Mouse (Mus musculus): ENCODE measurements around the gene Stxbp1. TPM values are rescaled to one million over a fixed set of nuclear protein-coding genes. Genes with fewer than 3 reads are reported as not detected.

Gene Stxbp1
- polyA plus RNA-seq, 1 experiment from 2014 or later, result 19.3 TPM

DNA sequence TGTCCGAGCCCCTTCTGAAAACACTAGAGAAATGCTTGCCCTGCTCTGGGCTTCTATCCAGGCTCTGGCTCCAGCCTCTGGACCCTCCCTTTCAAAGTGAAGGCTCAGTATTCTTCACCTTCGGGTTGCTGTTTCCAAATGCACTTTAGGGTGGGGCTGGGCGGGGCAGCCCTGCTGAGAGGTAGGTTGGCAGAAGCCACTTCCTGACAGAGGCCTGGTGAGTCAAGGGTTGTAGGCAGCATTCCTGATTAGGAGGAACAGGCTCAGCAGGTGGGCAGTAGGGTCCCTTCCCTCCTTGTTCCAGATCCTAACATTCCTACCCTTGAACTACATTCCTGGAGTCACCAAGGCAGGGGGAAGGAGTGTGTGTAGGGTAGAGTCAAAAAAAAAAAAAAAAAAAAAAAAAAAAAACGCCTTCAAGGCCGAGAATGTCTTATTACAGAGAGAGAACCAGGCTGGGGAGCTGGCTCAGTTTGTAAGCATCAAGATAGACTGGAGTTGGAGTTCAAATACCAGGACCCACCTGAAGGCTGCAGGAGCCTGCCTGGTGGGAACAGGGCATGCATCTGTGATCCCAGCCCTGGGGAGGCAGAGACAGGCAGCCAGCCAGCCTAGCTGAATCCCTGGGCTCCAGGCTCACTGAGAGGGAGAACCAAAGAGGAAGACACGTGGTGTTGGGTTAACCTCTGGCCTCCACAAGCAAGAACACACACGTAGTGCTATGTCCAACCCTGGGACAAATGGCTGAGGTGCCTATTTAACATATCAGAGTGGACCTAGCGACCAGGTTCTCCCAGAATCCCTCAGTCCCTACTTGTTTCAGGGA lies 23.4 kb upstream of the Stxbp1 start:
- Histone ChIP-seq H3K27ac (no peak overlapping the region; the same call in 1 of the 2 replicates), H3K36me3 (no peaks in the 10 kb centered on the region), H3K4me2 (no peak overlapping the region), H3K4me3 (replicated peaks) (no peak overlapping the region), H3K27me3 (no peaks in the 10 kb centered on the region), H3K9me3 (replicated peaks) (no peaks in the 10 kb centered on the region), H3K4me1 (peaks cover 26% of the 10 kb centered on the region), H3K9ac (no peak overlapping the region)
- ATAC-seq (replicated peaks; ENCODE audit: low FRiP score), result no peak
- 44% methylated on average over 8 of the region's 8 CpGs for WGBS

GRCm38 (mm10) chr2:32869721-32870274 lies 22.8 kb upstream of the Stxbp1 start:
- WGBS, result 46% methylated on average over 6 of the region's 6 CpGs
- H3K9ac ChIP-seq, result no peak overlapping the region
- H3K27ac ChIP-seq, result no peak overlapping the region
- no peak overlapping the region for H3K4me3 ChIP-seq (replicated peaks)
- no peak for ATAC-seq (replicated peaks; ENCODE audit: low FRiP score)
- H3K4me2 ChIP-seq, result no peak overlapping the region
- no peaks in the 10 kb centered on the region for H3K36me3 ChIP-seq
- H3K27me3 ChIP-seq, result no peaks in the 10 kb centered on the region
- no peaks in the 10 kb centered on the region for H3K9me3 ChIP-seq (replicated peaks)
- H3K4me1 ChIP-seq, result peaks cover 19% of the 10 kb centered on the region

GRCm38 (mm10) chr2:32867354-32867753 lies 20.3 kb upstream of the Stxbp1 start:
- H3K36me3 ChIP-seq, result no peaks in the 10 kb centered on the region
- H3K4me2 ChIP-seq, result no peak overlapping the region
- no peaks in the 10 kb centered on the region for H3K9me3 ChIP-seq (replicated peaks)
- H3K27ac ChIP-seq, result no peak overlapping the region
- peaks cover 7% of the 10 kb centered on the region for H3K4me1 ChIP-seq
- WGBS, result 82% methylated on average over 4 of the region's 4 CpGs
- no peak overlapping the region for H3K4me3 ChIP-seq (replicated peaks)
- H3K9ac ChIP-seq, result no peak overlapping the region
- no peaks in the 10 kb centered on the region for H3K27me3 ChIP-seq
- no peak for ATAC-seq (replicated peaks; ENCODE audit: low FRiP score)

- no peak overlapping the region for H3K27ac ChIP-seq
- no peak overlapping the region for H3K4me3 ChIP-seq (replicated peaks)
- ATAC-seq (replicated peaks; ENCODE audit: low FRiP score), result no peak
- no peaks in the 10 kb centered on the region for H3K27me3 ChIP-seq
- H3K4me2 ChIP-seq, result no peak overlapping the region
- H3K9me3 ChIP-seq (replicated peaks), result no peaks in the 10 kb centered on the region
- H3K4me1 ChIP-seq, result 0 out of 2 replicates have a peak, but pooled peaks cover under 1% of the 10 kb centered on the region
- 64% methylated on average over 2 of the region's 2 CpGs for WGBS
- no peaks in the 10 kb centered on the region for H3K36me3 ChIP-seq
- H3K9ac ChIP-seq, result no peak overlapping the region
Observed at GRCm38 (mm10) chr2:32864755-32865154, 17.7 kb upstream of the Stxbp1 start.

DNA sequence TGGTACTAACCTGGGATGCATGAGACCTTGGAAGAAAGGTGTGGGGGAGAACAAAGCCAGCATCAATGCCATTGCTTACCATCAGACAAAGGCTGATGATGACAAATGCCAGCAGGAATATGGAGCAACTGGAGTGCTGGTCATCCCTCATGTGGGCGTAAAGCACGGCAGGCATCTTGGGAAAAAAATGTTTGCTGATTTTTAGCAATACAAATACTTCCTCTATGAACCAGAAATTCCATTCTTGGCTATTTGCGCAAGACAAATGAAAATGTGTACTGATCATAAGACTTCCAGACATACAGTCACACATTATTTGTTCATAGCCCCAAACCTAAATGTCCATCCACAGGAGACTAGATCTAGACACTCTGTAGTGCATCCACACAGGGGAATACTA lies 16.3 kb upstream of the Stxbp1 start:
- no peaks in the 10 kb centered on the region for H3K4me1 ChIP-seq
- H3K27ac ChIP-seq, result no peak overlapping the region
- 88% methylated on average over 3 of the region's 3 CpGs for WGBS
- no peaks in the 10 kb centered on the region for H3K9me3 ChIP-seq (replicated peaks)
- no peak overlapping the region for H3K9ac ChIP-seq
- H3K4me2 ChIP-seq, result no peak overlapping the region
- H3K36me3 ChIP-seq, result no peaks in the 10 kb centered on the region
- H3K27me3 ChIP-seq, result no peaks in the 10 kb centered on the region
- ATAC-seq (replicated peaks; ENCODE audit: low FRiP score), result no peak
- H3K4me3 ChIP-seq (replicated peaks), result no peak overlapping the region

DNA sequence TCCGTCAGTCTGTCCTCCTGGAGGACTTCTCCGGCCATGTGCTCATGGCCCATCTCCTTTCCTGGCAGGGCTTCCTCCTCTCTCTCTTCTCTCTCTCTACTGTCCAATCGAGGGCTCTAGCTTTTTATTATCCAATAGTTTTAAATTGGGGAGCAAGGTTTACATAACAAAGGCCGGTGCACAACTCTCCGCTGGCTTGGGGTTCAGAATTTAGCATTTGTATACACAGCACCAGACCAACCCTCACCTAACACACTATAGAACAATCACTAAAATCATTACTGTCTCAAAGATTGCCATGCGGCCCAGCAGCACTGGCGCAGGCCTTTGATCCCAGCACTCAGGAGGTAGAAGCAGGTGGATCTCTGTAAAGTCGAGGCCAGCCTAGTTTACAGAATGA lies 13.8 kb upstream of the Stxbp1 start:
- ATAC-seq (replicated peaks; ENCODE audit: low FRiP score), result no peak
- Histone ChIP-seq H3K9me3 (replicated peaks) (no peaks in the 10 kb centered on the region), H3K27ac (no peak overlapping the region), H3K4me2 (no peak overlapping the region), H3K27me3 (no peaks in the 10 kb centered on the region), H3K36me3 (no peaks in the 10 kb centered on the region), H3K9ac (no peak overlapping the region), H3K4me1 (0 out of 2 replicates have a peak, but pooled peaks cover 2% of the 10 kb centered on the region), H3K4me3 (replicated peaks) (no peak overlapping the region)
- 75% methylated on average over 8 of the region's 8 CpGs for WGBS

DNA sequence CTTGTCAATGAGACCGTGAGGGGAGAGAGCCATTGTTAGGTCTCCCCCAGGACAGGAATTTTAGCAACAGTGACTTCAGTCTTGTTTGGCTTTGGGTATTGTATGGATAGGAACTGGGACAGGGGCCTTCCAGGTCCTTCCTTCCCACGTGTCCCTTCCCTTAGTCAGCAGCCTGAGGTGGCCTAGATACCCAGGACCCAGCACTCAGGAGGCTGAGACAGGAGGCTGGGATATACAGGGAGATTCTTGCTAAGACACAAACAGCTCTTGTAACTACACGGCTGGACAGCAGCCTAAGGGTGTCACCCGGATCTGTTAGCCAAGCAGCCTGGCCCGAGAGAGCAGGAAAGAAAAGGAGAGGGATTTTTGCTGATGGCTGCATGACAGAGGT lies 12.6 kb upstream of the Stxbp1 start:
- H3K9ac ChIP-seq, result no peak overlapping the region
- 0 out of 2 replicates have a peak, but pooled peaks cover 2% of the 10 kb centered on the region for H3K4me1 ChIP-seq
- no peak overlapping the region for H3K4me2 ChIP-seq
- no peak overlapping the region for H3K4me3 ChIP-seq (replicated peaks)
- no peaks in the 10 kb centered on the region for H3K27me3 ChIP-seq
- no peaks in the 10 kb centered on the region for H3K36me3 ChIP-seq
- ATAC-seq (replicated peaks; ENCODE audit: low FRiP score), result no peak
- H3K27ac ChIP-seq, result no peak overlapping the region
- H3K9me3 ChIP-seq (replicated peaks), result no peaks in the 10 kb centered on the region
- 81% methylated on average over 5 of the region's 5 CpGs for WGBS

GRCm38 (mm10) chr2:32859010-32859621 lies 12.1 kb upstream of the Stxbp1 start:
- Histone ChIP-seq H3K4me1 (0 out of 2 replicates have a peak, but pooled peaks cover 3% of the 10 kb centered on the region), H3K27me3 (no peaks in the 10 kb centered on the region), H3K9ac (no peak overlapping the region), H3K36me3 (no peaks in the 10 kb centered on the region), H3K27ac (no peak overlapping the region), H3K4me3 (replicated peaks) (no peak overlapping the region), H3K4me2 (no peak overlapping the region), H3K9me3 (replicated peaks) (no peaks in the 10 kb centered on the region)
- 0 out of 2 replicates have a peak, but pooled peaks have one; percentile 27 for ATAC-seq (replicated peaks; ENCODE audit: low FRiP score)
- WGBS, result 47% methylated on average over 10 of the region's 10 CpGs

DNA sequence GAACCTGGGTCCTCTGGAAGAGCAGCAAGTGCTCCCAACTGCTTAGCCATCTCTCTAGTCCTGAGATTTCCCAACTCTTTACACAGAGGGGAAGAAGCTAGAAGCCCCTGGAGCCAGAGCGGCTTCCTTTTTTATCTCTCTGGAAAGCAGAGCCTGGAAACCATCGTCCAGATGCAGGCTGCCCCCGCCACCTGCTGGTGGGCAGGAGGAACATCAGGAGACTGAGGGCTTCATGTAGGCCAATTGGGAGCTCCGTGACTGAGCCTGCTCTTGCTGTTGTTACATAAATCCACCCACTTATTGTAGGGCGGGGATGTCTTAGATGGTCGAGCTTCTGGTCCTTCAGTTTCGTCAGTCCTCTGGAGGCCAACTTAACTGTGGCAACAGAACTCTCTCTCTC lies 10.5 kb upstream of the Stxbp1 start:
- WGBS, result 0% methylated on average over 7 of the region's 7 CpGs
- 0 out of 2 replicates have a peak, but pooled peaks cover 5% of the 10 kb centered on the region for H3K4me1 ChIP-seq
- no peaks in the 10 kb centered on the region; the same call in 1 of the 2 replicates for H3K27me3 ChIP-seq
- no peak overlapping the region for H3K4me3 ChIP-seq (replicated peaks)
- H3K27ac ChIP-seq, result no peak overlapping the region
- H3K9me3 ChIP-seq (replicated peaks), result no peaks in the 10 kb centered on the region
- ATAC-seq (replicated peaks; ENCODE audit: low FRiP score), result peak; percentile 74
- no peaks in the 10 kb centered on the region for H3K36me3 ChIP-seq
- H3K4me2 ChIP-seq, result no peak overlapping the region
- H3K9ac ChIP-seq, result no peak overlapping the region

DNA sequence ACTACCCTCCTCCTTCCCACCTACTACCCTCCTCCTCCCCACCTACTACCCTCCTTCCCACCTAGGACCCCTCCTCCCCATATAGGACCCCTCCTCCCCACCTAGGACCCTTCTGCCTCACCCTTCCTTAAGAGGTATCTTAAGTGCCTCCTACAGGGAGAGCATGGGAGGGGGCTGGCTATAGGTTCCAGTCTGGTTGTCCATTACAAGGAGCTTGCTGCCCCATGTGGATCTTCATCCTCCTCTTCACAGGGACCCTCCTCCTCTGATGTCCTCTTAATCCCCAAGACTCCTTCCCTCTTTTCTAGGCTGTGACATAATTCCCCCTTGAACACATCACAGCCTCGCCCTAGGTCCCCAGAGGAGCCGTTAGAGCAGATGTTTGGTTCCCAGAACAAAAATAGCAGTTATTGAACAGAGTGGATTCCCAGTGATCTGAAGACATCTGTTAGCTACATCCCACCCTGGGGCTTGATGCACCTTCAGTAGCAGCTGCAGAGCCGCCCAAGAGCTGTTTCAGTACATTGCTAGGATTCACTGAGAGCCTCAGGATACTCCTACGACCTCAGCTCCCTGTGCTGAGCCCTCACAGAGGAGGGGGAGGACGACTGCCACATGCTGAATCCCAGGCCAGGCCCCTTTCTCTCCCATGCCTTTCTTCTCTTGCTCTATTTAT lies 8.9 kb upstream of the Stxbp1 start:
- peaks cover 15% of the 10 kb centered on the region for H3K27me3 ChIP-seq
- H3K36me3 ChIP-seq, result no peaks in the 10 kb centered on the region
- no peak overlapping the region for H3K27ac ChIP-seq
- WGBS, result 49% methylated on average over 5 of the region's 5 CpGs
- H3K9me3 ChIP-seq (replicated peaks), result no peaks in the 10 kb centered on the region
- no peak overlapping the region for H3K4me2 ChIP-seq
- ATAC-seq (replicated peaks; ENCODE audit: low FRiP score), result no peak
- no peak overlapping the region for H3K9ac ChIP-seq
- H3K4me1 ChIP-seq, result peaks cover 11% of the 10 kb centered on the region; the same call in 1 of the 2 replicates
- no peak overlapping the region for H3K4me3 ChIP-seq (replicated peaks)

DNA sequence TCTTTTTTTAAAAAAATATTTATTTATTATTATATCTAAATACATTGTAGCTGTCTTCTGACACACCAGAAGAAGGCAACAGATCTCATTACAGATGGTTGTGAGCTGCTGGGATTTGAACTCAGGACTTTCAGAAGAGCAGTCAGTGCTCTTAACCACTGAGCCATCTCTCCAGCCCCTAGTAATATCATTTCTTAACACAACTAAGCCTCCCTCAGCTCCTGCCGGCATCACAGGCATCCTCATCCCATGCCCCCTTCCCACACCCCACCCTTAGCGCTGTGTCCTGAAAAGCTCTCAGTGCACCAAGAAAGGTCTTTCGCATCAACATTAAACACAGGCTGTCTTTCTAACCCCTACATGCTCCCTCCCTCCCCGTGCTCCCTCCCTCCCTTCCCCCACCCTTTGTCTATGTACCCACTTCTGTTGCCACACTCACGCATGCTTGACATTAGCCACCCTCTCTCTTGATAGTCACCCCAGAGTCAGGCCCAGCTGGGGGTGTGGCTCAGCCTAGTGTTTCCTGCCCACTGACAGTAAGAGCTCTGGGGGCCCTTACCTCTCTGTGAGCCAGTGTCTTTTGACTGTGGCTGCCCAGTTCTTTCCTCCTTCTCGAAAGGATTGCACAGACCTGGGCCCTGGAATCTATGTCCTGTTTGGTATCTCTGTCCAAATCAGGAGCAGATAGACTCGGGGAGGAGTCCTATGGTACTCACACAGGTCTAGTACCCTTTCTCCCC lies 8.2 kb upstream of the Stxbp1 start:
- peaks cover 15% of the 10 kb centered on the region for H3K27me3 ChIP-seq
- 64% methylated on average over 7 of the region's 7 CpGs for WGBS
- no peak overlapping the region for H3K27ac ChIP-seq
- no peak overlapping the region for H3K9ac ChIP-seq
- no peaks in the 10 kb centered on the region for H3K36me3 ChIP-seq
- ATAC-seq (replicated peaks; ENCODE audit: low FRiP score), result no peak
- peaks cover 11% of the 10 kb centered on the region; the same call in 1 of the 2 replicates for H3K4me1 ChIP-seq
- no peaks in the 10 kb centered on the region for H3K9me3 ChIP-seq (replicated peaks)
- no peak overlapping the region for H3K4me3 ChIP-seq (replicated peaks)
- H3K4me2 ChIP-seq, result no peak overlapping the region
